Mouse (Mus musculus): Measurements from ENCODE around the gene Ndst2. TPM values are rescaled to one million over a fixed set of nuclear protein-coding genes. Genes with fewer than 3 reads are reported as not detected.

Ndst2 gene
- total RNA-seq, 1 experiment from 2014 or later: 7.5 TPM

GRCm38 (mm10) chr14:20748388-20748787 is 14.0 kb upstream of the Ndst2 start:
- no peak for ATAC-seq (replicated peaks in 1 of 2; ENCODE audit: insufficient read depth in 1 of 2, low FRiP score in 2 of 2, low TSS enrichment in 1 of 2, low read depth in 1 of 2, poor library complexity in 2 of 2, severe bottlenecking in 2 of 2)

GRCm38 (mm10) chr14:20746935-20747334 is 12.6 kb upstream of the Ndst2 start:
- ATAC-seq (replicated peaks in 1 of 2; ENCODE audit: insufficient read depth in 1 of 2, low FRiP score in 2 of 2, low TSS enrichment in 1 of 2, low read depth in 1 of 2, poor library complexity in 2 of 2, severe bottlenecking in 2 of 2): no peak

GRCm38 (mm10) chr14:20743614-20744013 is 9.3 kb upstream of the Ndst2 start:
- ATAC-seq (replicated peaks in 1 of 2; ENCODE audit: insufficient read depth in 1 of 2, low FRiP score in 2 of 2, low TSS enrichment in 1 of 2, low read depth in 1 of 2, poor library complexity in 2 of 2, severe bottlenecking in 2 of 2): no peak

- ATAC-seq (replicated peaks in 1 of 2; ENCODE audit: insufficient read depth in 1 of 2, low FRiP score in 2 of 2, low TSS enrichment in 1 of 2, low read depth in 1 of 2, poor library complexity in 2 of 2, severe bottlenecking in 2 of 2): no peak
Measured at GRCm38 (mm10) chr14:20741301-20741700, 6.9 kb upstream of the Ndst2 start.

GRCm38 (mm10) chr14:20738511-20738910 is 4.1 kb upstream of the Ndst2 start:
- no peak for ATAC-seq (replicated peaks in 1 of 2; ENCODE audit: insufficient read depth in 1 of 2, low FRiP score in 2 of 2, low TSS enrichment in 1 of 2, low read depth in 1 of 2, poor library complexity in 2 of 2, severe bottlenecking in 2 of 2)

- ATAC-seq (replicated peaks in 1 of 2; ENCODE audit: insufficient read depth in 1 of 2, low FRiP score in 2 of 2, low TSS enrichment in 1 of 2, low read depth in 1 of 2, poor library complexity in 2 of 2, severe bottlenecking in 2 of 2): peak; percentile 46 to 59
Measured at GRCm38 (mm10) chr14:20737306-20737705, 2.9 kb upstream of the Ndst2 start.

- no peak for ATAC-seq (replicated peaks in 1 of 2; ENCODE audit: insufficient read depth in 1 of 2, low FRiP score in 2 of 2, low TSS enrichment in 1 of 2, low read depth in 1 of 2, poor library complexity in 2 of 2, severe bottlenecking in 2 of 2)
Measured at GRCm38 (mm10) chr14:20735892-20736390, 1.6 kb upstream of the Ndst2 start.

- no peak for ATAC-seq (replicated peaks in 1 of 2; ENCODE audit: insufficient read depth in 1 of 2, low FRiP score in 2 of 2, low TSS enrichment in 1 of 2, low read depth in 1 of 2, poor library complexity in 2 of 2, severe bottlenecking in 2 of 2)
Measured at GRCm38 (mm10) chr14:20735052-20735451, 690 bp upstream of the Ndst2 start.

- peak in 1 of 2 experiments; percentile 18; a peak in 1 of 4 replicates for ATAC-seq (replicated peaks in 1 of 2; ENCODE audit: insufficient read depth in 1 of 2, low FRiP score in 2 of 2, low TSS enrichment in 1 of 2, low read depth in 1 of 2, poor library complexity in 2 of 2, severe bottlenecking in 2 of 2)
Measured at GRCm38 (mm10) chr14:20733041-20733951, 1.1 kb downstream of the Ndst2 start.

- ATAC-seq (replicated peaks in 1 of 2; ENCODE audit: insufficient read depth in 1 of 2, low FRiP score in 2 of 2, low TSS enrichment in 1 of 2, low read depth in 1 of 2, poor library complexity in 2 of 2, severe bottlenecking in 2 of 2): no peak
Measured at GRCm38 (mm10) chr14:20730853-20731602, 3.3 kb downstream of the Ndst2 start.

GRCm38 (mm10) chr14:20729871-20730270 is 4.5 kb downstream of the Ndst2 start:
- ATAC-seq (replicated peaks in 1 of 2; ENCODE audit: insufficient read depth in 1 of 2, low FRiP score in 2 of 2, low TSS enrichment in 1 of 2, low read depth in 1 of 2, poor library complexity in 2 of 2, severe bottlenecking in 2 of 2): no peak

- ATAC-seq (replicated peaks in 1 of 2; ENCODE audit: insufficient read depth in 1 of 2, low FRiP score in 2 of 2, low TSS enrichment in 1 of 2, low read depth in 1 of 2, poor library complexity in 2 of 2, severe bottlenecking in 2 of 2): no peak
Measured at GRCm38 (mm10) chr14:20725660-20726339, 8.6 kb downstream of the Ndst2 start.

- no peak for ATAC-seq (replicated peaks in 1 of 2; ENCODE audit: insufficient read depth in 1 of 2, low FRiP score in 2 of 2, low TSS enrichment in 1 of 2, low read depth in 1 of 2, poor library complexity in 2 of 2, severe bottlenecking in 2 of 2)
Measured at GRCm38 (mm10) chr14:20724043-20724442, 10.3 kb downstream of the Ndst2 start.

- no peak for ATAC-seq (replicated peaks in 1 of 2; ENCODE audit: insufficient read depth in 1 of 2, low FRiP score in 2 of 2, low TSS enrichment in 1 of 2, low read depth in 1 of 2, poor library complexity in 2 of 2, severe bottlenecking in 2 of 2)
Measured at GRCm38 (mm10) chr14:20723006-20723405, 11.4 kb downstream of the Ndst2 start.

GRCm38 (mm10) chr14:20721371-20721770 is 13.0 kb downstream of the Ndst2 start:
- ATAC-seq (replicated peaks in 1 of 2; ENCODE audit: insufficient read depth in 1 of 2, low FRiP score in 2 of 2, low TSS enrichment in 1 of 2, low read depth in 1 of 2, poor library complexity in 2 of 2, severe bottlenecking in 2 of 2): no peak

- ATAC-seq (replicated peaks in 1 of 2; ENCODE audit: insufficient read depth in 1 of 2, low FRiP score in 2 of 2, low TSS enrichment in 1 of 2, low read depth in 1 of 2, poor library complexity in 2 of 2, severe bottlenecking in 2 of 2): no peak
Measured at GRCm38 (mm10) chr14:20719767-20720166, 14.6 kb downstream of the Ndst2 start.

- no peak for ATAC-seq (replicated peaks in 1 of 2; ENCODE audit: insufficient read depth in 1 of 2, low FRiP score in 2 of 2, low TSS enrichment in 1 of 2, low read depth in 1 of 2, poor library complexity in 2 of 2, severe bottlenecking in 2 of 2)
Measured at GRCm38 (mm10) chr14:20718443-20718842, 15.9 kb downstream of the Ndst2 start.

- ATAC-seq (replicated peaks in 1 of 2; ENCODE audit: insufficient read depth in 1 of 2, low FRiP score in 2 of 2, low TSS enrichment in 1 of 2, low read depth in 1 of 2, poor library complexity in 2 of 2, severe bottlenecking in 2 of 2): no peak
Measured at GRCm38 (mm10) chr14:20713832-20714231, 20.5 kb downstream of the Ndst2 start.
